Mouse (Mus musculus): ENCODE measurements around the gene Gm37240.

DNA sequence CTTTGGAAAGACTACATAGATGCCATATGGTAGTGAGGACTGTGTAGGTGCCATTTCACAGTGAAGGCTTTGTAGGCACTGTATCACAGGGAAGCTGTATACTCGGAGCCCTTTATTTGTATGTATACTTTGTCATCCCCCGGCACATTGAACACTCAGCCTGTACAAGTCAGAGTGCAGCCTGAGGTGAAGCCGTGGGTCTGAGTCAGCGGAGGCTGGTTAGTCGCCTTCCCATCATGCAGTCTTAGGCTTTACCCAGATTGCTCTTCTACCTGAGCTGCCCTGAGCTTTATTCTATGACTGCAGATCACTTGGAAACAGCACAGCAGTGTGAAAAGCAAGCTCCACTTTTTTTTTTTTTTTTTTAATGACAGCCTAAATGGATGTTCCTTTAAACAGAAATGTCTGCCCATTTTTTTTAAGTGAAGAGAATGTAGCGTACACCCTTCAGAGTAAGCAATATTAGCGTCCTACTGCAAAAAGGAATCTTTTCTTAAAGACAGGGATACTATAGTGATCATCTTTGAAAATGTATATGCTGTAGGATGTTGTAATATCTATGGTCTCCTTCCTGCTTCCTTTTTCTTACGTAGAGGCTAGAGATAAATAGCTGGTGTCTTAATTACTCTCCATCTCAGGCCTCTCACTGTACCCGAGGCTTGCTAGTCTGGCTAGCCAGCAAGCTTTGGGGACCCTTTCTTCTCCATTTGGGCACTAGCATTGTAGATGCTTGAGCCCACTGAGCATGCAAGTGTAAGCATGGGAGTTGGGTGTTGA is 969.2 kb downstream of the Gm37240 start:
- TF ChIP-seq CTCF (IDR thresholded peaks at IDR 0.05; ENCODE audit: low read depth) (no peak), EP300 (optimal IDR thresholded peaks at IDR 0.05) (no peak)
